Mouse (Mus musculus) embryonic facial prominence, embryonic 11.5 days (tissue): Measurements from ENCODE around the gene Ddit4. TPM values are rescaled to one million over a fixed set of nuclear protein-coding genes. Genes with fewer than 3 reads are reported as not detected.

Experiments
- ATAC-seq: fragments of 200-750 bp; cut with Nextera tagmentation; replicated peaks from 2 replicates; pipeline ENCODE4 v1.8.0; 2017; ENCODE audit warnings: low read depth; ENCODE audit not compliant: insufficient number of reproducible peaks, low FRiP score, low TSS enrichment
- DNase-seq: peaks from one replicate; pipeline ENCODE4 v3.0.0-alpha.2; 2015; ENCODE audit warnings: low spot score
- H3K27ac ChIP-seq: fragments of 300-500 bp; sonication (generic); replicated peaks from 2 replicates; pipeline ENCODE4 v1.5.1; 2014; ENCODE audit warnings: mild to moderate bottlenecking, low read depth, low read length, control low read depth
- H3K27me3 ChIP-seq: fragments of 300-500 bp; sonication (generic); 2 replicates; pipeline ENCODE4 v1.6.1; 2014; ENCODE audit warnings: mild to moderate bottlenecking, low read length, moderate library complexity, mixed read lengths; ENCODE audit not compliant: control insufficient read depth, insufficient read depth
- H3K36me3 ChIP-seq: fragments of 300-500 bp; sonication (generic); replicated peaks from 2 replicates; pipeline ENCODE4 v1.6.1; 2014; ENCODE audit warnings: low read depth, mild to moderate bottlenecking, low read length, moderate library complexity, mixed read lengths; ENCODE audit not compliant: control insufficient read depth, insufficient read depth
- H3K4me1 ChIP-seq: fragments of 300-500 bp; sonication (generic); 2 replicates; pipeline ENCODE4 v1.6.1; 2014; ENCODE audit warnings: low read length, mixed read lengths; ENCODE audit not compliant: control insufficient read depth, insufficient read depth
- H3K4me2 ChIP-seq: fragments of 300-500 bp; sonication (generic); 2 replicates; pipeline ENCODE4 v1.6.1; 2014; ENCODE audit warnings: low read depth, mild to moderate bottlenecking, control low read depth, low read length, moderate library complexity
- H3K4me3 ChIP-seq: fragments of 300-500 bp; sonication (generic); 2 replicates; pipeline ENCODE4 v1.5.1; 2014; ENCODE audit warnings: low read depth, low read length, control low read depth
- H3K9ac ChIP-seq: fragments of 300-500 bp; sonication (generic); replicated peaks from 2 replicates; pipeline ENCODE4 v1.6.1; 2014; ENCODE audit warnings: mild to moderate bottlenecking, control low read depth, low read length
- H3K9me3 ChIP-seq: fragments of 300-500 bp; sonication (generic); replicated peaks from 2 replicates; pipeline ENCODE4 v1.6.1; 2016; ENCODE audit warnings: mild to moderate bottlenecking, low read length, inconsistent platforms, mixed read lengths; ENCODE audit not compliant: control insufficient read depth
- WGBS: fragments of 180-500 bp; shearing (Covaris S2); extraction: QIAGEN DNeasy Blood & Tissue Kit; methylation state at CpG from one replicate; pipeline ENCODE4 v1.1.7; 2014; 5-methylcytosine and 5-hydroxymethylcytosine counted together
- polyA plus RNA-seq: library from polyadenylated mRNA; unstranded; fragments of >200 nt; fragmentation: Nextera tagmentation; extraction: Ambion mirVana; gene quantifications from 2 replicates; pipeline ENCODE4 v1.2.1, GENCODE M21; 2014

Gene Ddit4
- polyA plus RNA-seq, 1 experiment from 2014 or later = 6.3 TPM

DNA sequence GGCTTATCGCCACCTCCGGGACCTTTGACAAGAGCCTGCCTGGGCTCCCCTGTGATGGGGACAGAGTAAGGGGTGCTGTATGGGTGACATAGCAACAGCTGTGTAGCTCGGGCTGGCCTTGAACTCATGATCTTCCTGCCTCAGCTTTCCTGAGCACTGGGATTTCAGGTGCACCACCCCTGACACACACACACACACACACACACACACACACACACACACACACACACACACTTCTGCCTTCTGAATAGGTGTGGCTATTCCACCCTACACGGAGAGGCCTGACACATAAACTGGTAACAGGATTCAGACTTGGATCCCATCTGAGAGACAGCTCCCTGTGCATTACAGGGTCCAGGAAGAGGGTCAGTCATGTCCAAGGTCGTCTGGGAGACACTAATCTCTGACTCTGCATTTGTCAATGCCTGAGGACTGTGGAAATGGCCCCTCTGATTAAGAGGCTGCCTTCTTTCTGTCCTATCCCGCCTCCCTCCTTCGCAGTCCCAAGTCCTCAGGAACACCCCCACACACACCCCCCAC, 42.8 kb downstream of the Ddit4 start:
- H3K9ac ChIP-seq = no peak overlapping the region
- no peak for DNase-seq
- H3K9me3 ChIP-seq = no peaks in the 10 kb centered on the region
- H3K4me2 ChIP-seq = no peak overlapping the region
- H3K36me3 ChIP-seq = no peaks in the 10 kb centered on the region
- H3K27ac ChIP-seq = no peak overlapping the region
- 54% methylated on average over 7 of the region's 7 CpGs for WGBS
- no peak for ATAC-seq
- peaks cover 22% of the 10 kb centered on the region for H3K4me1 ChIP-seq
- no peak overlapping the region for H3K4me3 ChIP-seq
- H3K27me3 ChIP-seq = no peaks in the 10 kb centered on the region

- H3K9me3 ChIP-seq = no peaks in the 10 kb centered on the region
- no peaks in the 10 kb centered on the region for H3K27me3 ChIP-seq
- H3K36me3 ChIP-seq = no peaks in the 10 kb centered on the region
- no peak overlapping the region; the same call in 1 of the 2 replicates for H3K9ac ChIP-seq
- no peak overlapping the region for H3K27ac ChIP-seq
- ATAC-seq = no peak
- no peak overlapping the region for H3K4me2 ChIP-seq
- H3K4me1 ChIP-seq = peaks cover 22% of the 10 kb centered on the region
- WGBS = 37% methylated on average over 7 of the region's 7 CpGs
- H3K4me3 ChIP-seq = no peak overlapping the region
- DNase-seq = no peak
Measured at GRCm38 (mm10) chr10:59907695-59908299, 43.8 kb downstream of the Ddit4 start.

GRCm38 (mm10) chr10:59907080-59907609, 44.5 kb downstream of the Ddit4 start:
- Histone ChIP-seq H3K27ac (no peak overlapping the region), H3K9me3 (no peaks in the 10 kb centered on the region), H3K4me3 (no peak overlapping the region), H3K4me1 (peaks cover 25% of the 10 kb centered on the region), H3K36me3 (no peaks in the 10 kb centered on the region), H3K27me3 (no peaks in the 10 kb centered on the region), H3K4me2 (no peak overlapping the region), H3K9ac (no peak overlapping the region)
- DNase-seq (no peak), ATAC-seq (no peak)
- WGBS = 52% methylated on average over 3 of the region's 3 CpGs

DNA sequence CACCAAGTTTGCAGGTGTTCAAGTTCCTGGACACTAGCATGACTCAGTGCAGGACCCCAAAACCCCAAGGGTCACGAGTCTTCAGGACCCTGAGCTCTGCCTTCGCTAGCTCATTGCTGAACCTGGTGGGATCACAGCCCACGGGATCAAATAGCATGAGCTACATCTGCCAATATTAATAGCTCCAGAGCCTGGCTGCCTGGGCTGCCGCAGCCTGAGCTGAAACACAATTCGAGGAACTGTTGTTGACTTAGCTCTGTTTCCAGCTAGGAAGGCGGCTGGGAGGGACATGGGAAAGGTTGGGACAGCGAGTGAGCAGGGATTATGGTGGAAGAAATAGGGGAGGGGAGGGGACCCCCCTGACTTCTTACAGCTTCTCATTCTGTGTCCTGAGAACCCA, 48.5 kb downstream of the Ddit4 start:
- Histone ChIP-seq H3K4me2 (no peak overlapping the region), H3K36me3 (no peaks in the 10 kb centered on the region), H3K4me1 (peaks cover 23% of the 10 kb centered on the region), H3K9me3 (no peaks in the 10 kb centered on the region), H3K9ac (no peak overlapping the region), H3K27me3 (no peaks in the 10 kb centered on the region), H3K4me3 (no peak overlapping the region), H3K27ac (peak overlapping the region; percentile 70)
- 46% methylated on average over 7 of the region's 7 CpGs for WGBS
- ATAC-seq (no peak), DNase-seq (no peak)

DNA sequence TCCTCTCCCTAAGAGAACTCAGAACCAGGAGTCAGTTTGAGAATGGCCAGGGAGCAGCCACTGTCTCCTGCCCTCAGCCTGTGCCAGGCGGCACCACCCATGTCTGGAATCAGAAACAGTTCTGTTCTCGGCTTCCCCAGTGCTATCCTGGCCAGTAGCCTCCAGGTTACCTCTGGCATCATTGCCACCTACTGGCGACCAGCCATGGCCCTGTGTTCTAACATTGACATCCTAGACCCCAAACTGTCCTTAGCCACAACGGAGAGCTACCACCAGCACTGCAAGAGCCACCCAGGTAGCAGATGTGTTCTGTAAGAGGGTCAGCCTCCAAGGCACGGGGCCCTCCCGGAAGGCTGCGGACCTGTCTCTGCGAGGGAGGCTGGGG, 49.0 kb downstream of the Ddit4 start:
- DNase-seq = no peak
- Histone ChIP-seq H3K9me3 (no peaks in the 10 kb centered on the region), H3K4me2 (no peak overlapping the region), H3K27me3 (no peaks in the 10 kb centered on the region), H3K4me3 (no peak overlapping the region), H3K9ac (no peak overlapping the region), H3K27ac (peak overlapping the region; percentile 70; the same call in 1 of the 2 replicates), H3K36me3 (no peaks in the 10 kb centered on the region), H3K4me1 (peaks cover 19% of the 10 kb centered on the region)
- ATAC-seq = no peak
- WGBS = 59% methylated on average over 8 of the region's 8 CpGs

DNA sequence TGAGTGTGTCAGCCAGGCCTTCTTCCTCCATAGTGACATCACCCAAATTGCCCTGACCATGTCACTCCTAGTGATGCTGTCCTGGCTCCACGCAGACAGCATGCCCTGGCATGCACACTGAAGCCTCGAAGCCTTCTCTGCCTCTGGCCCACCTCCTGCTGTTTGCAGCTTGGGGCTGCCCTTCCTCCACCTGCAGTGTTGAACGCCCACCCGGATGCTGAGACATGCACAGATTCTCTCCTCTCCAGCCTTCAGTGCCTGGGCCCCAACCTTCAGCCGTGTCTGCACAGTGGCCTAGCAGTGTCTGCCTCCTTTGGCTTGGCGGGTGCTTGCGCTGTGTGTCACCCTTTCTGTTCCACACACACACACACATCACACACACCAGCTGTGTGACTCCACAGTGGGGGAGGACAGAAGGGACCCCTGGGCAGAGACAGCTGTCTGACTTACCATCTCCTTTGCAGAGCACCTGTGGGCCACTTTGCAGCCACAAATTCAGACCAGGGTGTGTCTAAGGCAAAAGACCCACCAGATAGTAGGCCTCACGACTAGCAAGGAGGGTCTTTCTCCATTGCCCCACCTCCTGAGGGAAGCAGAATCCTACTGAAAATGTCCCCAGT, 49.5 kb downstream of the Ddit4 start:
- Histone ChIP-seq H3K27me3 (no peaks in the 10 kb centered on the region), H3K36me3 (no peaks in the 10 kb centered on the region), H3K4me2 (no peak overlapping the region), H3K4me1 (peaks cover 15% of the 10 kb centered on the region), H3K27ac (no peak overlapping the region), H3K4me3 (no peak overlapping the region), H3K9me3 (no peaks in the 10 kb centered on the region), H3K9ac (no peak overlapping the region)
- ATAC-seq (no peak), DNase-seq (no peak)
- WGBS = 75% methylated on average over 8 of the region's 8 CpGs

DNA sequence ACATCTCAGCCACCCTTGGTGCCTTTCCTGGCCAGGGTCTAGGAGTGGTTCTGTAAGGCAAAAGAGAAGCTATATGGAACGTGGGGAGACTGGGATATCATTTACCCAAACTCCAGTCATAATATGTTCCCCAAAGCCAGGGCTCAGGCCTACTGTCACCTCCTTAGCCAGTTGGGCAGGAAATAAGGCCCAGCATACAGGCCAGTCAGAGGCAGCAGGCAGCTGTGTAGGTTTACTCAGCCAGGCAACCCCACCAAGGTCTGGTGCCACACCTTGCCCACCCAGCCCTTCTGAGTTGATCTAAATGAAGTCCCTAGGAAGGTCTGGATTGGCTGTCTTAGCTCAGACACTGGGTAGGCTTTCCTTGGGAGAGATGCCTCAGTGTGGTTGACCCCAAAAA, 50.2 kb downstream of the Ddit4 start:
- DNase-seq = no peak

DNA sequence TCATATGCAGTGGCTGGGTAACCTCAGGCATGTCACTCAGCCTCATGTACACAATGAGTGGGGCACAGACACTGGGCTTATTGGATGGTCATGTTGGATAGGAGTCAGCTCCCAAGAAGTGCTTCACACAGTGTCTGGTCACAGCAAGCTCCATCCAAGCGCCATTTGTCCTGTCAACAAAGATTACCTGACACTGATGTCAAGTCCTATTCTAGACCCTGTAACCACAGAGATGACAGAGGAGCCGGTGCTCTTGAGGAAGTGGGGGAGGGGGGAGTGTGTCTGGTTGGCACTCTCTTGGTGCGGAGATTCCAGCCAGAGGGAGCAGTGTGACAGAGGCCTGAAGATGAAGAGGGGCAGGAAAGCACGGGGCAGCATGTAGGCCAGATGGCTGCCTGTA, 50.7 kb downstream of the Ddit4 start:
- H3K9ac ChIP-seq = no peak overlapping the region

More for the DNA sequence above, 50.2 kb downstream of the Ddit4 start:
- no peaks in the 10 kb centered on the region for H3K9me3 ChIP-seq
- H3K4me2 ChIP-seq = no peak overlapping the region
- H3K4me3 ChIP-seq = no peak overlapping the region
- no peak for ATAC-seq
- H3K27ac ChIP-seq = no peak overlapping the region
- H3K9ac ChIP-seq = no peak overlapping the region
- WGBS = 76% methylated on average over 1 of the region's 1 CpGs
- no peaks in the 10 kb centered on the region; the same call in 1 of the 2 replicates for H3K36me3 ChIP-seq
- no peaks in the 10 kb centered on the region for H3K27me3 ChIP-seq
- H3K4me1 ChIP-seq = peaks cover 14% of the 10 kb centered on the region

More for the DNA sequence above, 50.7 kb downstream of the Ddit4 start:
- H3K36me3 ChIP-seq = no peaks in the 10 kb centered on the region; the same call in 1 of the 2 replicates
- no peak overlapping the region for H3K4me2 ChIP-seq
- no peaks in the 10 kb centered on the region for H3K27me3 ChIP-seq
- no peak for DNase-seq
- ATAC-seq = no peak
- H3K27ac ChIP-seq = no peak overlapping the region
- WGBS = 61% methylated on average over 4 of the region's 4 CpGs
- H3K9me3 ChIP-seq = no peaks in the 10 kb centered on the region
- no peak overlapping the region for H3K4me3 ChIP-seq
- H3K4me1 ChIP-seq = peaks cover 14% of the 10 kb centered on the region
